Mouse (Mus musculus): Measurements from ENCODE around the gene Dnah12. TPM values are rescaled to one million over a fixed set of nuclear protein-coding genes. Genes with fewer than 3 reads are reported as not detected.

Dnah12 gene
- total and polyA plus RNA-seq, 3 experiments, result 0.16 TPM; not detected in 2

DNA sequence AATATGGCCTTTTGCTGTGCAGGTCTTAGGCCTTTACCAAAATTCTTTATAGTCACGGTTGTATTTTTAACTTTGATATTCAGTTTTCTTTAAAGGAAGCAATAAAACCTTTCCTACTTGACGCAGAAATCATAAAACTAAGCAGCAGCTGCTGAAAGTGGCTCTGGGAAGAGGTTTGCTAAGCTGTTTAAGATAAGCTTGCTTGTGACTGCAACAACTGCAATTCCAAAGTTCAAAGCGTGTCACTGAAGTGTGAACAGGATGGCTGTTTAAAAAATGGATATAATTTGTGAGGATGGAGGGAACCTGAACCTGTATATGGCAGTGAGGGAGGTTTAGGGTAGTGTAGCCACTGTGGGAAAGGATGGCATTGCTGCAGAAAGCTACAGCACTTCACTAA is 31.1 kb upstream of the Dnah12 start:
- DNase-seq (ENCODE audit: low spot score) (no peak), ATAC-seq (ENCODE audit: extremely low read depth, insufficient number of reproducible peaks, low FRiP score, poor library complexity, severe bottlenecking) (no peak)
- peaks cover 20% of the 10 kb centered on the region for H3K4me1 ChIP-seq (ENCODE audit: insufficient read depth, low read depth, low read length)
- H3K9me3 ChIP-seq (replicated peaks), result no peaks in the 10 kb centered on the region
- H3K36me3 ChIP-seq (replicated peaks), result peaks cover 80% of the 10 kb centered on the region
- TF ChIP-seq GATA2 (IDR thresholded peaks at IDR 0.05; ENCODE audit: borderline replicate concordance, low read depth, low read length) (no peak), GATA1 (IDR thresholded peaks at IDR 0.05; ENCODE audit: borderline replicate concordance, low read length) (no peak), TAL1 (conservative IDR thresholded peaks at IDR 0.05; ENCODE audit: low read depth, low read length) (no peak), CTCF (IDR thresholded peaks at IDR 0.05; ENCODE audit: low read depth, low read length) (no peak), POLR2AphosphoS5 (IDR thresholded peaks at IDR 0.05; ENCODE audit: insufficient replicate concordance, low read depth, low read length) (no peak)
- no peak overlapping the region for H3K4me3 ChIP-seq (ENCODE audit: low read depth, low read length)
- no peaks in the 10 kb centered on the region for H3K27me3 ChIP-seq (ENCODE audit: insufficient read depth, low read length)

DNA sequence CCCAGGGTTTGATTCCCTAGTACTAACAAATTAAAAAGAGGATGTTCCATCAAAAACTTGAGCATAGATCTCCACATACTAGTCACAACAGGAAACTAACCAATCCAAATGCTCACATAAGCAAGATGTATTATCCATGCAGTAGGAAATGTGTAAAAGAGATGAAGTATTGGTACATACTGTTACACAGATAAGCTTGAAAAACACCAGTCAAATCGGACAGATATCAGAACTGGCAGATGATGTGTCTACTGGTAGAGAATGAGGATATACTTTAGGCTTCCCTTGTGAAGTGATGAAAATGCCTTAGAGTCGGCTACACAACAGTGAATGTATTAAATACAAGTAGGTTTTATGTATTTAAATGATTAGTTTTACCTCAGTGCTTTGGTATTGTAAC is 30.6 kb upstream of the Dnah12 start:
- no peaks in the 10 kb centered on the region for H3K27me3 ChIP-seq (ENCODE audit: insufficient read depth, low read length)
- no peaks in the 10 kb centered on the region for H3K9me3 ChIP-seq (replicated peaks)
- no peak for TF ChIP-seq GATA2 (IDR thresholded peaks at IDR 0.05; ENCODE audit: borderline replicate concordance, low read depth, low read length)
- TF ChIP-seq TAL1 (conservative IDR thresholded peaks at IDR 0.05; ENCODE audit: low read depth, low read length), result no peak
- no peak for TF ChIP-seq GATA1 (IDR thresholded peaks at IDR 0.05; ENCODE audit: borderline replicate concordance, low read length)
- no peak for TF ChIP-seq POLR2AphosphoS5 (IDR thresholded peaks at IDR 0.05; ENCODE audit: insufficient replicate concordance, low read depth, low read length)
- TF ChIP-seq CTCF (IDR thresholded peaks at IDR 0.05; ENCODE audit: low read depth, low read length), result no peak
- H3K36me3 ChIP-seq (replicated peaks), result peaks cover 77% of the 10 kb centered on the region
- ATAC-seq (ENCODE audit: extremely low read depth, insufficient number of reproducible peaks, low FRiP score, poor library complexity, severe bottlenecking), result no peak
- no peak for DNase-seq (ENCODE audit: low spot score)
- peaks cover 20% of the 10 kb centered on the region for H3K4me1 ChIP-seq (ENCODE audit: insufficient read depth, low read depth, low read length)
- no peak overlapping the region for H3K4me3 ChIP-seq (ENCODE audit: low read depth, low read length)

DNA sequence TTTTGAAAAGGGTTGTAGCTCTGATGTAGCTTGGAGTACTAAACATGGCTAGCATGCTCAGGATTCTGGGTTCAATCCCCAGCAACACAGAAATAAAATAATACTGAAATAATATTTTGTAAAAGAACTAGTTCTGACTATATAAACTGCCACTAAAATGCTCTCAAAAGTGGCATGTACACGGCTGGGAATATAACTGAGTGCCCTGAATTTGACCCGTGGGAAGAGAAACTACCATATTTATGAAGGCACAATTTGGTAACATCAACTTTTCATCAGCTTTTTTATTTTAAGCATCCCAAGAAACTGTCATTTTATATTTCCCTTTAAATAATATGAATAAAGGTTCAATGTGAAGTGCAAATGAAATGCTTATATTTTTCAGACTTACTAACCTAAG is 29.2 kb upstream of the Dnah12 start:
- TF ChIP-seq TAL1 (conservative IDR thresholded peaks at IDR 0.05; ENCODE audit: low read depth, low read length) (no peak), GATA1 (IDR thresholded peaks at IDR 0.05; ENCODE audit: borderline replicate concordance, low read length) (no peak), GATA2 (IDR thresholded peaks at IDR 0.05; ENCODE audit: borderline replicate concordance, low read depth, low read length) (no peak), CTCF (IDR thresholded peaks at IDR 0.05; ENCODE audit: low read depth, low read length) (no peak), POLR2AphosphoS5 (IDR thresholded peaks at IDR 0.05; ENCODE audit: insufficient replicate concordance, low read depth, low read length) (no peak)
- peaks cover 26% of the 10 kb centered on the region for H3K4me1 ChIP-seq (ENCODE audit: insufficient read depth, low read depth, low read length)
- no peak for DNase-seq (ENCODE audit: low spot score)
- no peak overlapping the region for H3K4me3 ChIP-seq (ENCODE audit: low read depth, low read length)
- H3K36me3 ChIP-seq (replicated peaks), result peaks cover 74% of the 10 kb centered on the region
- no peak for ATAC-seq (ENCODE audit: extremely low read depth, insufficient number of reproducible peaks, low FRiP score, poor library complexity, severe bottlenecking)
- H3K9me3 ChIP-seq (replicated peaks), result no peaks in the 10 kb centered on the region
- H3K27me3 ChIP-seq (ENCODE audit: insufficient read depth, low read length), result no peaks in the 10 kb centered on the region

DNA sequence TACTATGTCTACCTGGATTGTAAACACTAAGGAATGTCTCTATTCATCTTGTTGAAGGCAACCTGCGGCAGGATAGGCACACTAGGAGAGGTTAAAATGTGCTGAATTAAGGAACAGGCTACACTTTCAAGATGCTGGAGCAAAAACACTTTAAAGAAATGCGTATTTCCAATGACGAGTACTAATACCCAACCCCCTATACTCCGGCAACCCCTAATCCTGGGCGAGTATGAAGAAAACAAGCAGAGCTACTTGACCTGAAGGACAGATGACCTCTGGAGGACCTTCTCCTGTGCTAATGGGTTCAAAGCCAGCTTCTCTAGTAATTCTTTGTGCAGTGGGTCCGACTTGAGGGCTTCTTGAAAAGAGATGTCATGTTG is 25.1 kb upstream of the Dnah12 start:
- Histone ChIP-seq H3K4me3 (ENCODE audit: low read depth, low read length) (peak overlapping the region; percentile 99), H3K4me1 (ENCODE audit: insufficient read depth, low read depth, low read length) (peaks cover 41% of the 10 kb centered on the region), H3K36me3 (replicated peaks) (peaks cover 45% of the 10 kb centered on the region), H3K9me3 (replicated peaks) (no peaks in the 10 kb centered on the region), H3K27me3 (ENCODE audit: insufficient read depth, low read length) (no peaks in the 10 kb centered on the region)
- DNase-seq (ENCODE audit: low spot score) (no peak), ATAC-seq (ENCODE audit: extremely low read depth, insufficient number of reproducible peaks, low FRiP score, poor library complexity, severe bottlenecking) (no peak)
- TF ChIP-seq POLR2AphosphoS5 (IDR thresholded peaks at IDR 0.05; ENCODE audit: insufficient replicate concordance, low read depth, low read length), result no peak
- TF ChIP-seq GATA1 (IDR thresholded peaks at IDR 0.05; ENCODE audit: borderline replicate concordance, low read length), result no peak
- TF ChIP-seq GATA2 (IDR thresholded peaks at IDR 0.05; ENCODE audit: borderline replicate concordance, low read depth, low read length), result no peak
- TF ChIP-seq TAL1 (conservative IDR thresholded peaks at IDR 0.05; ENCODE audit: low read depth, low read length), result no peak
- no peak for TF ChIP-seq CTCF (IDR thresholded peaks at IDR 0.05; ENCODE audit: low read depth, low read length)

DNA sequence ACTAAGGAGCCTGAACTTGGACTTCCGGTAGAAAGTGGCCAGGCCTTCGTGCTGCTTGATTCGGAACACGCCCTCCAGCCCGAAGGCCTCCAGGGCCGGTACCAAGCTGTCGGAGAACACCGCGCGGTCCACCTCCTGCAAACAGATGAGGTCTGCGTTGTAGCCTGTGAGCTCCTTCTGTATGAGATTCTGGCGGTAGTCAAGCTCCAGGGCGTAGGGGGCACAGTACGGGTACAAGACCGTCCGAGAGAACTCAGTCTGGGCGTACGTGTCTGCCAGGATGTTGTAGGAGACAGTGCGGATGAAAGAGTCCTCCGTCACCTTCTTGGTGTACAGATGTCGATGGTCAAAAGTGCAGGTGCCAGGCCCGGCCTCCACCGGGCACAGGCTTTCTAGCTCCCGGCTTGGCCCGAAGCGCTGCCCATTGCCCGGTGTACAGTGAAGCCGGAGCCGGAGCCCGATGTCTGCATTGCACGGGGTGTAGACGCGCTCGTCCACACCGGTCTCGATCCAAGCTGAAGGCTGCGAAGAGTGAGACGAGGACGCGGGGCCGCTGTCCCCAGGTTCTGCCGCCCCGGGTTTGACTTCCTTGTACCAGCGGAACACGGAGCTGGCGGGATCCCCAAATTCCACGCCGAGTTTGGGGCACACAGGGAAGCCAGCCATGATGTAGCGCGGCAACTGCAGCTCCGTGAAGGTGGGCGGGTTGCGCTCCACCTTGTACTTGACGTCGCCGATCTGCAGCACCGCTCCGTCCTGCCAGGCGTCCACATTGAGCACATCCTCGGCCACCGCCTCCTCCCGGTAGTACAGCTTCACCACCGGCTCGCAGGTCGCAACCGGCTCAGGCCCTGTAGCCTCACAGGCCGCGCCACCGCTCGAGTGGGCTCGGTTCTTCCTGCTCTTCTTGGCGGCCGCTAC is 24.4 kb upstream of the Dnah12 start:
- Histone ChIP-seq H3K9me3 (replicated peaks) (no peaks in the 10 kb centered on the region), H3K4me3 (ENCODE audit: low read depth, low read length) (peak overlapping the region; percentile 99), H3K4me1 (ENCODE audit: insufficient read depth, low read depth, low read length) (peaks cover 41% of the 10 kb centered on the region), H3K36me3 (replicated peaks) (peaks cover 44% of the 10 kb centered on the region), H3K27me3 (ENCODE audit: insufficient read depth, low read length) (no peaks in the 10 kb centered on the region)
- peak; percentile 25 for DNase-seq (ENCODE audit: low spot score)
- 0 out of 2 replicates have a peak, but pooled peaks have one; percentile 23 for ATAC-seq (ENCODE audit: extremely low read depth, insufficient number of reproducible peaks, low FRiP score, poor library complexity, severe bottlenecking)
- no peak for TF ChIP-seq TAL1 (conservative IDR thresholded peaks at IDR 0.05; ENCODE audit: low read depth, low read length)
- TF ChIP-seq CTCF (IDR thresholded peaks at IDR 0.05; ENCODE audit: low read depth, low read length), result no peak
- TF ChIP-seq POLR2AphosphoS5 (IDR thresholded peaks at IDR 0.05; ENCODE audit: insufficient replicate concordance, low read depth, low read length), result no peak
- TF ChIP-seq GATA2 (IDR thresholded peaks at IDR 0.05; ENCODE audit: borderline replicate concordance, low read depth, low read length), result no peak
- no peak for TF ChIP-seq GATA1 (IDR thresholded peaks at IDR 0.05; ENCODE audit: borderline replicate concordance, low read length)

DNA sequence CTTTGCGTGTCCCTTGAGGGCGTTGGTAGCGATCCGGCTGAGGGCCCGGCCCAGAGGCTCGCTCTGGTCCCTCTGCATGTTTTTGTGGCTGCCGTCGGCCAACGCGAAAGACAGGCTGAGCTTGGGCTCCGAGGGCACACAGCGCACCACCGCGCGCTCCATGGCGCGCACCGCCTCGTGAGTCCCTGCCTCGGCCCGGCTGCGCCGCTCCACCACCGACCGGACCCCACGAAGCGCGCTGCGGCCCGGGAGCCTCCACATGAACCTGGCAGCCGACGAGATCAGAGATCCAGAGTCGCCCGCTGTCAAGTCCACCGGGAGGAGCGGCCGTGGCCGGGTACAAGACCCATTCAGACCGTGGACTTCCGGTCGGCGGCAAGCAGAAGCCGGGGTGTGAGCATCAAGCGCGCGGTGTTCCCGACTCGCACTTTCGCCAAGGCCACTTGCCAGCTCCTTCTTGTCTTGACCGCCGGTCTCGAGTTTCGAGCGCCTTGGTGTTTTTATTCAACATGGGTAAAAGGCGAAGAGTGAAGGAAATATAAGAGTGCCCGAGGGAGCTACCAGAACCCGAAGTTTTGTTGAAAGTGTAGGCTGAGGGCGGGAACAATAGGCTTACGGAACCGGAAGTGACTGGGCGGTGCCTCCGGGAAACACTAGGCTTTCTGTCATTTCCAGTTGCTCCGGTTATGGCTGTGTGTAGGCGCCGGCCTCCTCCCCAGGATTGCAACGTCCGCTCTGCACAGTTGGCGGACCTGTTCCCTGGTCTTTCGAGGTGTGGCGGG is 23.6 kb upstream of the Dnah12 start, which contains the start of gene Pde12:
Gene Pde12, minus strand, starts transcription at position 592 of the 782 bp plus-strand sequence.
- peaks cover 41% of the 10 kb centered on the region for H3K4me1 ChIP-seq (ENCODE audit: insufficient read depth, low read depth, low read length)
- DNase-seq (ENCODE audit: low spot score), result peak; percentile 84

More for the DNA sequence above, 23.6 kb upstream of the Dnah12 start, which contains the start of gene Pde12:
- Histone ChIP-seq H3K4me3 (ENCODE audit: low read depth, low read length) (peak within 1 kb of the TSS; percentile 99), H3K27me3 (ENCODE audit: insufficient read depth, low read length) (no peaks in the 10 kb centered on the region), H3K9me3 (replicated peaks) (no peaks in the 10 kb centered on the region), H3K36me3 (replicated peaks) (peaks cover 37% of the 10 kb centered on the region)
- ATAC-seq (ENCODE audit: extremely low read depth, insufficient number of reproducible peaks, low FRiP score, poor library complexity, severe bottlenecking), result peak; percentile 86
- no peak for TF ChIP-seq POLR2AphosphoS5 (IDR thresholded peaks at IDR 0.05; ENCODE audit: insufficient replicate concordance, low read depth, low read length)
- TF ChIP-seq GATA2 (IDR thresholded peaks at IDR 0.05; ENCODE audit: borderline replicate concordance, low read depth, low read length), result no peak
- TF ChIP-seq CTCF (IDR thresholded peaks at IDR 0.05; ENCODE audit: low read depth, low read length), result no peak
- no peak for TF ChIP-seq TAL1 (conservative IDR thresholded peaks at IDR 0.05; ENCODE audit: low read depth, low read length)
- no peak for TF ChIP-seq GATA1 (IDR thresholded peaks at IDR 0.05; ENCODE audit: borderline replicate concordance, low read length)
